Mouse (Mus musculus) liver, adult 2 months (tissue): ENCODE measurements at regions not wholly inside any gene's neighbourhood (a gene's known extent, or its start where the extent isn't known, plus 50 kb on each side); places are given as distances from the start of the nearest gene placed in this dataset.

Experiments
- CTCF ChIP-seq: fragments of 200-500 bp; IDR thresholded peaks from 2 replicates; pipeline ENCODE4 v1.5.1; 2011; ENCODE audit warnings: low read depth, low read length, control low read depth
- POLR2A ChIP-seq: fragments of 200-500 bp; IDR thresholded peaks from 2 replicates; pipeline ENCODE4 v1.6.1; 2011; ENCODE audit warnings: low read length, control low read depth; ENCODE audit not compliant: insufficient read depth; ENCODE audit errors: extremely low read depth

- TF ChIP-seq CTCF = no peak
- no peak for TF ChIP-seq POLR2A
Observed at GRCm38 (mm10) chr9:23071006-23071405, 151.9 kb upstream of the Bmper start.
